Mouse (Mus musculus) megakaryocyte, embryonic 14.5 days (primary cell): ENCODE data around the gene Vangl2. TPM values are rescaled to one million over a fixed set of nuclear protein-coding genes. Genes with fewer than 3 reads are reported as not detected.

Experiments
- H3K27me3 ChIP-seq: replicated peaks from 2 replicates; pipeline ENCODE3; 2012; ENCODE audit warnings: inconsistent platforms
- H3K36me3 ChIP-seq: replicated peaks from 2 replicates; pipeline ENCODE3; 2012; ENCODE audit warnings: low read length, inconsistent platforms, mixed read lengths
- H3K4me1 ChIP-seq: 2 replicates; pipeline ENCODE4 v1.6.1; 2012; ENCODE audit warnings: inconsistent platforms
- H3K4me3 ChIP-seq: replicated peaks from 2 replicates; pipeline ENCODE3; 2012; ENCODE audit warnings: moderate library complexity, mild to moderate bottlenecking, inconsistent platforms
- H3K9me3 ChIP-seq: 2 replicates; pipeline ENCODE4 v1.6.1; 2012; ENCODE audit warnings: inconsistent platforms
- FLI1 ChIP-seq: IDR thresholded peaks from 2 replicates; pipeline ENCODE4 v1.6.1; 2012; ENCODE audit warnings: low read length, inconsistent platforms, mixed read lengths
- GATA1 ChIP-seq: IDR thresholded peaks from 3 replicates; pipeline ENCODE4 v1.6.1; 2012; ENCODE audit warnings: mixed read lengths, low read length, inconsistent platforms, borderline replicate concordance
- polyA plus RNA-seq: library from polyadenylated mRNA; stranded (reverse); fragments of >175 nt; gene quantifications from 2 replicates; pipeline ENCODE4 v1.2.3, GENCODE M21; 2012; ENCODE audit warnings: low replicate concordance; ENCODE audit not compliant: insufficient read depth

Gene Vangl2
- 3.2 TPM in 1 of 2 replicates, not detected in the other for polyA plus RNA-seq

DNA sequence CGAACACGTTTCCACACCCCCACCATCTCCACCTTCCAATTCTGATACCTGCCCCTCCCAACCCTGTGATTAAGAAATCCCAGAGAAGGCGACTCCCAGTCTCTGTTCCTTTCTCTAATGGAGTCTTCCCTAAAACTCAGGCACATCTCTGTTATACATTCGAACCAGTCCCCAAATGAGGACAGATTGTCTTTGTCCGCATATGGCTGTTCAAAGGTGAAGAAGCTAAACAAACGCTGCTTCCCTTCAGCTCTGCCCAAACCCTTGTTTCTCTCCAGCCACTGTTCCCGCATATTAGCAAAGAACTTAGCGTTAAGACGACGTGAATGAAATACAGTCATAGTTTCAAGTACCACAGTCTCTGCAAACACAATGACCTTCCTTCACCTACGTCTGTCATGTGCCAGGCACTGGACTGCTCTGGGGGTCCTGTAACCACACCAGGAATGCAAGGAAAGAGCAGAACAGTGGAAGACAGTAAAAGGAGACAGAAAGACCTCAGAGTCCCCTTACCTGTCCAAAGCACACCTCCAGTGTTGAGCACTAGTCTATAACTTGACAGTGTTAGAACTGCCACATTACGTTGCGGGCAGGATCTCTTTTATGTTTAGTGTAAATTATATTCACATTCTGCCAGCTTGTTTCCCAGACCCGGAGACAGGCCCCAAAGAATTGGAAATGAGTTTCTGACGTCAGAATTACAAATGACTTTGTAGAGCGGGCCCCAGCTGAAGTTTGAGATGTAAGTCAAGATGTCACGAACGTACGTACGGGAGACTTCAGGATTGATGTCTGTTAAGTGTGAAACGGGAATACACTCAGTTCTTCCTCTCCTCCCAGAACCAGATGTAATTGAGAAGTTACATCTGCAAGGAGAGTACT lies at the start of gene Vangl2:
Gene Vangl2, minus strand, starts transcription at position 51 of the 882 bp plus-strand sequence.
- Histone ChIP-seq H3K4me3 (peak within 1 kb of the TSS; percentile 92), H3K9me3 (no peaks in the 10 kb centered on the region), H3K27me3 (peaks cover 32% of the 10 kb centered on the region), H3K4me1 (peaks cover 25% of the 10 kb centered on the region), H3K36me3 (no peaks in the 10 kb centered on the region)
- no peak for TF ChIP-seq GATA1
- no peak for TF ChIP-seq FLI1

DNA sequence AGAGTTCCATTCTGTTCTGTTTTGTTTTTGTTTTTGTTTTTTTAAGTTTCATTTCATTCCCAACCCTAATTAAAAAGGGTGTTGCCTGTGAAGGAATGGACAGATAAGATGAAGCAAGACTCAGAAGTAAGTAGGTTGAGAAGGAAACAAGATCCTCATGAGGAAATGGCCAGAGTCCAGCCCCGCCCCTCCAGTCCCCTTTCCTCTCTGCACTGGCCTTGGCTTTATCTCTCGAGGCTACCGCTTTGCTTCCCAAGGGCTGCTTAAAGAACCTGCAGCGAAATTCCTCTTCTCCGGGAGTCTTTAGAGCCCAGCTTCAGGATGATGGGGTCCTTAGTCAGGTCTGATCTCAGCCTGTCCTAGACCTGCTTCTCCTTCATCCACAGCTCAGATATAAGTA lies 49.7 kb upstream of the Vangl2 start:
- peaks cover 35% of the 10 kb centered on the region for H3K4me1 ChIP-seq
- H3K27me3 ChIP-seq: no peaks in the 10 kb centered on the region
- H3K4me3 ChIP-seq: peak overlapping the region; percentile 67
- peaks cover 77% of the 10 kb centered on the region for H3K36me3 ChIP-seq
- no peaks in the 10 kb centered on the region for H3K9me3 ChIP-seq
- TF ChIP-seq GATA1: no peak

DNA sequence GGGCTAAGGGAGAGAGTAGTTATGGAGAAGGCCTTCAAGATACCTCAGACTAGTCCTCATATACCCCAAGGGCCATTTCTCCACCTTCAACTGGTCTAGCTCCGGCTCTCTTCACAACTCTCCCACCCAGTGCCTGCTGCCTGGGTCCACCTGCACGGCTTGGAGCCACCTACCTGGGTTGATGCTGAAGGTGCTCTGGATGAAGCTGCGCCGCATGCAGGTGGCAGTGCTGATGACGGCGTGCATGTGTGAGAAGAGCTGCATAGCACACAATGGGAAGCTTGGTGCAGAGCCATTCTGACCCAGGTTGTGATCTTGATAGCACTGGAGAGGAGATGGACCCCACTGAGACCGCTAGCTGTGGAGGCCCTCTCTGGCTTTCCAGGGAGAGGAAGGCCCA lies 44.4 kb upstream of the Vangl2 start:
- TF ChIP-seq GATA1 (no peak), FLI1 (no peak)
- no peak overlapping the region for H3K4me3 ChIP-seq
- H3K9me3 ChIP-seq: no peaks in the 10 kb centered on the region
- peaks cover 7% of the 10 kb centered on the region for H3K4me1 ChIP-seq
- H3K27me3 ChIP-seq: no peaks in the 10 kb centered on the region
- H3K36me3 ChIP-seq: peaks cover 98% of the 10 kb centered on the region

GRCm38 (mm10) chr1:172071556-172071955 lies 43.3 kb upstream of the Vangl2 start:
- Histone ChIP-seq H3K36me3 (peaks cover 100% of the 10 kb centered on the region), H3K9me3 (no peaks in the 10 kb centered on the region), H3K4me1 (peaks cover 5% of the 10 kb centered on the region; the same call in 1 of the 2 replicates), H3K27me3 (no peaks in the 10 kb centered on the region), H3K4me3 (no peak overlapping the region)
- TF ChIP-seq GATA1 (no peak), FLI1 (no peak)

GRCm38 (mm10) chr1:172070227-172070626 lies 42.0 kb upstream of the Vangl2 start:
- H3K36me3 ChIP-seq: peaks cover 100% of the 10 kb centered on the region
- H3K4me1 ChIP-seq: peaks cover 5% of the 10 kb centered on the region; the same call in 1 of the 2 replicates
- no peaks in the 10 kb centered on the region for H3K9me3 ChIP-seq
- TF ChIP-seq FLI1 (no peak), GATA1 (no peak)
- H3K27me3 ChIP-seq: no peaks in the 10 kb centered on the region
- H3K4me3 ChIP-seq: no peak overlapping the region

DNA sequence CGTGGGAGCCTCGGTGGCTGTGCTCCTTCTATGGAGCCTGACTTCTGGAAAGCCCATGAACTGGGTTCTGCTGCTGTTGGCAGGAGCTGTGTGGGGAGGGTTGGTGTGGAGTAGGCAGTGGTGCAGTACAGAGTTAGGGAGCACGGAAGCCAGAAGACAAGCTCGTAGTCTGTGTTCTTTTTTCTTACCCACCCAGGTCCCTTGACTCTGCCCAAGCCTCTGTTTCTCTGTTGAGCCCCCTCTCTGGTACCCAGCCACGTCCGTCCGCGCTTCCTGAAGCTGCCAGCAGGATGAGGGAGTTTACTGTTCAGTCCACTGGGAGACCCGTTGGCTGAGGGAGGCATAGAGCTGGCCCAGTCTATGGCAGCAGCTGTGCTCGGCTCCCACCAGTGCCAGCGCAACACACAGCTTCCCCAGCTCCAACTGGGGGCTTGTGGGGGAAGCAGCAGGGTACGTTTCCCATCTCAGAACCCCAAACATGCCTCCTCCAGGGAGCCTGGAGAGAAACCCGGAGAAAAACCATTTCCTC lies 36.4 kb upstream of the Vangl2 start:
- Histone ChIP-seq H3K36me3 (peaks cover 66% of the 10 kb centered on the region), H3K27me3 (peaks cover 6% of the 10 kb centered on the region), H3K4me1 (peaks cover 18% of the 10 kb centered on the region), H3K9me3 (no peaks in the 10 kb centered on the region), H3K4me3 (no peak overlapping the region)
- TF ChIP-seq GATA1: no peak
- TF ChIP-seq FLI1: no peak

DNA sequence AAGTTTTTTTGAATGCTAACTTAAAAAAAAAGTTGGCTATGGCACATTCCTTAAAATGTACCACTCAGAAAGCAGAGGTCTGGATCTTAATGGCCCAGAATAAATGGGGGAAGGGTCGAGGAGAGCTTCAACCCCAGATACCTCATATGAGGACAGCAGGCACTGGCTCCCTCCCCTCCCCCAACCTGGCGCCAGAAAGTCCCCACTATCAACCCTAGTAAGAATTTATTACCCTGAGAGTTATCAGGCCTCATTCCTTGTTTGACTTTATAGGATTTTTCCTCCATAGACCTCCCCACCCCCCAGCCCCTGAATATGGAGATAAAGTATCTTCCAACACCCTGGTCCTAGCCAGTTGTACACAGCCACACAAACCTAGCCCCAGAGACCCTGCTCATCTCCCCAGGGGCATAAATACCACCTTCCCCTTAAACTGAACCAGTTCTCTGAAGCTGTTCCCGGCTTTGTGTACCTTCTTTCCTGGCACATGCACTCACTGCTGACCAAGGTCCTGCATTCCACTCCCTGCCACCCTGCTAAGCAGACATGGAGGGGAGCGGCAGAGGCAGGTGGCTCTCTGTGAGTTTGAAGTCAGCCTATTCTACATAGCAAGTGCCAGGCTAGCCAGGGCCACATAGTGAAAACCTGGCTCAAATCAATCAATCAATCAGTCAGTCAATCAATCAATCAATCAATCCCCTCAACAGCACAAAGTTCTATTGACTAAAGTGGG lies 35.2 kb upstream of the Vangl2 start:
- peaks cover 54% of the 10 kb centered on the region for H3K36me3 ChIP-seq
- no peaks in the 10 kb centered on the region for H3K9me3 ChIP-seq
- peaks cover 18% of the 10 kb centered on the region for H3K4me1 ChIP-seq
- no peak overlapping the region for H3K4me3 ChIP-seq
- TF ChIP-seq FLI1: no peak
- no peak for TF ChIP-seq GATA1
- peaks cover 14% of the 10 kb centered on the region for H3K27me3 ChIP-seq

DNA sequence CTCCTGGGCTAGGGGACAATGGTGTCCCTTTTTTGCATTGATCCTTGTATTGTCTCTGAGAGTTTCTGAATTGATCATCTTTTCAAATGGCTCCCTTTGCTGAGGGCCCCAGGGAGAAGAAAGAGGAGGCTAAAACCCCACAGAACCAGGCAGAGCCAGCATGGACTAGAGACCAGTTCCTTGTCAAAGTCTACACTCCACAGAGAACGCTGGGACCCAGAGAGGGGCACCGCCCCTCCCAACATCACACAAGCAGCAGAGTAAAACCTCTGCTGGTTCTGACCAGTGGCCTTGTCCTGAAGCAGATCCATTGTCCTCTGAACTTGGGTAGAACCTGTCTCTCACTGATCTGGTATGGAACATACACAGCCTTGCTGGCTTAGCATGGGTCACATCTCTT lies 33.9 kb upstream of the Vangl2 start:
- TF ChIP-seq GATA1 (no peak), FLI1 (no peak)
- H3K27me3 ChIP-seq: peaks cover 26% of the 10 kb centered on the region
- no peak overlapping the region for H3K4me3 ChIP-seq
- peaks cover 40% of the 10 kb centered on the region for H3K36me3 ChIP-seq
- no peaks in the 10 kb centered on the region for H3K9me3 ChIP-seq
- peaks cover 18% of the 10 kb centered on the region for H3K4me1 ChIP-seq

DNA sequence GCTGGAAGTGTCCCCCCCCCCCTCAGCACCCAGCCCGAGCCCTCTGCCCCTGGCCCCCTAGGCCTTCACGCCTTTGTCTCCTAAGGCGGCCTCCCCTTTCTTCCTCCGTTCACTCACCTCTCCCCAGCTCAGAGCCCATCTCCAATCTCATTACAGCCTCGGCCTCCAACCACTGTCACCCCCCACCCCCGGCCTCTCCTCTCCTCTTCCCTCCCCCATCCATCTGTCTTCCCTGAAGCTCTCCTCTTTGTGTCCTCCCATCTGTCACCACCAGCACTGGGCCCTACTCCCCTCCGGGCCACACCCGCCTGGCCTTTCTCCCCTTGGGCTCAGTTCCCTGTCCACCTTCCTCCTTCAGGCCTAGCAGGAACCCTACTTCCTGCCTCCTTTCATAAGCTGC lies 33.0 kb upstream of the Vangl2 start:
- H3K36me3 ChIP-seq: peaks cover 31% of the 10 kb centered on the region
- peaks cover 18% of the 10 kb centered on the region for H3K4me1 ChIP-seq
- TF ChIP-seq FLI1: no peak
- no peak for TF ChIP-seq GATA1
- no peaks in the 10 kb centered on the region for H3K9me3 ChIP-seq
- no peak overlapping the region for H3K4me3 ChIP-seq
- H3K27me3 ChIP-seq: peaks cover 35% of the 10 kb centered on the region
